ENCODE assay signal across 8 mouse cellular contexts in genomic region chrX:75873253-75873652, GRCm38 (mm10). TPM values are rescaled to one million over a fixed set of nuclear protein-coding genes. Genes with fewer than 3 reads are reported as not detected.
DNase-seq lines count a peak whose midpoint lies in the region; ATAC-seq and TF ChIP-seq lines count a peak whose summit lies in the region.

No protein-coding gene starts in this region.

- H3K27me3 ChIP-seq in embryonic facial prominence, embryonic 13.5 days = peaks cover 17% of the 10 kb centered on the region; the same call in 1 of the 2 replicates
- H3K27me3 ChIP-seq in hindbrain, embryonic 16.5 days (replicated peaks; ENCODE audit: control insufficient read depth, insufficient read depth, low read length) = no peaks in the 10 kb centered on the region
- H3K27me3 ChIP-seq in neural tube, embryonic 12.5 days (replicated peaks) = no peaks in the 10 kb centered on the region

- 0 out of 2 replicates have a peak, but pooled peaks cover 2% of the 10 kb centered on the region for H3K4me1 ChIP-seq in embryonic facial prominence, embryonic 13.5 days
- no peaks in the 10 kb centered on the region for H3K4me1 ChIP-seq in hindbrain, embryonic 16.5 days (ENCODE audit: control insufficient read depth, insufficient read depth, low read depth, low read length)
- no peaks in the 10 kb centered on the region for H3K4me1 ChIP-seq in neural tube, embryonic 12.5 days

- TF ChIP-seq CTCF in left cerebral cortex, adult 2 months (IDR thresholded peaks at IDR 0.05) = no peak

- 30% methylated on average over 4 of the region's 4 CpGs for WGBS in embryonic facial prominence, embryonic 13.5 days
- 27% methylated on average over 4 of the region's 4 CpGs for WGBS in hindbrain, embryonic 16.5 days
- 20% methylated on average over 4 of the region's 4 CpGs for WGBS in neural tube, embryonic 12.5 days

- peak overlapping the region; percentile 60 for H3K4me2 ChIP-seq in embryonic facial prominence, embryonic 13.5 days
- H3K4me2 ChIP-seq in hindbrain, embryonic 16.5 days (ENCODE audit: low read length) = peak overlapping the region; percentile 68
- peak overlapping the region; percentile 64 for H3K4me2 ChIP-seq in neural tube, embryonic 12.5 days (replicated peaks)

- intact Hi-C loops in left cerebral cortex, adult 2 months (cut with DNase I) = loop anchor here (5.0 to 10.0 kb wide), 2 partner anchors 61 to 312 kb away; no protein-coding TSS in a partner anchor
- intact Hi-C loops in left cerebral cortex, postnatal 14 days (cut with DNase I) = loop anchor here (10.0 kb wide), 1 partner anchor 312 kb away; no protein-coding TSS in a partner anchor
- intact Hi-C loops in left cerebral cortex, postnatal 25 days (cut with DNase I) = no loop called here

- peak overlapping the region; percentile 63 for H3K4me3 ChIP-seq in left cerebral cortex, adult 2 months
- H3K4me3 ChIP-seq in embryonic facial prominence, embryonic 13.5 days = peak overlapping the region; percentile 51
- H3K4me3 ChIP-seq in hindbrain, embryonic 16.5 days (ENCODE audit: low read length) = peak overlapping the region; percentile 17
- H3K4me3 ChIP-seq in neural tube, embryonic 12.5 days = peak overlapping the region; percentile 42; the same call in 1 of the 2 replicates

- no peaks in the 10 kb centered on the region for H3K9me3 ChIP-seq in embryonic facial prominence, embryonic 13.5 days
- H3K9me3 ChIP-seq in hindbrain, embryonic 16.5 days (ENCODE audit: control insufficient read depth, low read length) = no peaks in the 10 kb centered on the region
- H3K9me3 ChIP-seq in neural tube, embryonic 12.5 days = no peaks in the 10 kb centered on the region

- no peaks in the 10 kb centered on the region for H3K36me3 ChIP-seq in embryonic facial prominence, embryonic 13.5 days
- no peaks in the 10 kb centered on the region for H3K36me3 ChIP-seq in hindbrain, embryonic 16.5 days (ENCODE audit: control insufficient read depth, insufficient read depth, low read length)
- no peaks in the 10 kb centered on the region for H3K36me3 ChIP-seq in neural tube, embryonic 12.5 days

- no peak overlapping the region; the same call in 1 of the 2 replicates for H3K27ac ChIP-seq in left cerebral cortex, adult 2 months
- H3K27ac ChIP-seq in embryonic facial prominence, embryonic 13.5 days = no peak overlapping the region
- no peak overlapping the region for H3K27ac ChIP-seq in hindbrain, embryonic 16.5 days (ENCODE audit: low read depth, low read length)
- H3K27ac ChIP-seq in neural tube, embryonic 12.5 days = no peak overlapping the region

- no peak for DNase-seq in left cerebral cortex, adult 2 months (ENCODE audit: extremely low spot score in 1 of 2, low spot score in 2 of 2)
- no peak for DNase-seq in left cerebral cortex, postnatal 14 days (ENCODE audit: low spot score in 2 of 2)
- DNase-seq in left cerebral cortex, adult 8-10 months (ENCODE audit: low spot score in 2 of 2) = no peak
- no peak for DNase-seq in left cerebral cortex, postnatal 25 days (ENCODE audit: low spot score in 2 of 2)
- no peak for DNase-seq in MN1 (ENCODE audit: low spot score)

- ATAC-seq in embryonic facial prominence, embryonic 13.5 days (ENCODE audit: insufficient number of reproducible peaks, insufficient read depth, low FRiP score, low TSS enrichment, low read depth) = no peak
- no peak for ATAC-seq in hindbrain, embryonic 16.5 days
- ATAC-seq in neural tube, embryonic 12.5 days (ENCODE audit: low FRiP score, low read depth) = no peak

- peak overlapping the region; percentile 71; the same call in 1 of the 2 replicates for H3K9ac ChIP-seq in embryonic facial prominence, embryonic 13.5 days
- H3K9ac ChIP-seq in hindbrain, embryonic 16.5 days (ENCODE audit: low read depth, low read length) = no peak overlapping the region
- no peak overlapping the region for H3K9ac ChIP-seq in neural tube, embryonic 12.5 days

RNA-seq across cellular contexts. Expression of gene Pls3, which starts 1.7 kb away (rescaled TPM):
- total RNA-seq in left cerebral cortex, adult 2 months (2021) = 100 to 1,000 TPM; 111 to 130 TPM
- 100 to 1,000 TPM in 1 of 2 experiments, 10 to 100 TPM in 1; 99.5 to 103 TPM for total RNA-seq in left cerebral cortex, postnatal 14 days (2021)
- polyA plus RNA-seq in embryonic facial prominence, embryonic 13.5 days (2015; fragmentation: Nextera tagmentation; extraction: Ambion mirVana) = 101 and 107 TPM in 2 replicates
- polyA plus RNA-seq in hindbrain, embryonic 16.5 days (2015; fragmentation: Nextera tagmentation; extraction: Ambion mirVana) = 39.7 and 41.8 TPM in 2 replicates
- 65.8 and 69.3 TPM in 2 replicates for polyA plus RNA-seq in neural tube, embryonic 12.5 days (2016; fragmentation: Nextera tagmentation; extraction: Ambion mirVana)
- total RNA-seq in left cerebral cortex, adult 8-10 months (2022) = 100 to 1,000 TPM; 113 to 130 (median 127) TPM
- total RNA-seq in left cerebral cortex, postnatal 25 days (2021) = 100 to 1,000 TPM; 110 to 128 TPM
